Mouse (Mus musculus) telencephalon, adult 2 months (tissue): Measurements from ENCODE around the gene Gcnt2.
A peak's percentile ranks its signal among the peaks of the same experiment; 100 is the strongest.

Source experiments
- DNase-seq: peaks from one replicate; pipeline ENCODE4 v3.0.0-alpha.2; 2011; ENCODE audit warnings: low read depth, low spot score

Gene Gcnt2

GRCm38 (mm10) chr13:40859652-40860399, at the start of gene Gcnt2:
TSS of gene Gcnt2 (plus strand) at chr13:40859754.
- DNase-seq, result peak; percentile 51

DNA sequence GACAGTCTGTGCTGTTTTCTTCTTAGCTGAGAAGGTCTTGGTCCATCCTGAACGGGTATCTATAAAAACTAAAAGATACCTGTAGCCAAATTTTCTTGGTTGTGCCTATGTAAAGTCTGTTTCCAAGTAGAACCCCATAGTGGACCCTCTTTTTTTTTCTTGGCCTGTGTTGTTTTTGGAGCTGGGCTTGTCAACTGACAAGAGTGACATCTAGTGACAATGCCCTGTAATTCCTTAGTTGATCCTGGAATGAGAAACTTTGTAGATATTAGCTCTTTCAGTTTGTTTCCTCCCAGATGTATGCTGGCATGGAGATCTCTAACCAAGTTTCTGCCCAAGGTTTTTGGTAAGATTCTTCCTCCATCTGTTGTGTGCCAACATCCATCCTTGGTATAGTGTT, 38.9 kb upstream of the Gcnt2 start:
- no peak for DNase-seq

- no peak for DNase-seq
These were observed 37.6 kb upstream of the Gcnt2 start for GRCm38 (mm10) chr13:40821911-40822310.

DNA sequence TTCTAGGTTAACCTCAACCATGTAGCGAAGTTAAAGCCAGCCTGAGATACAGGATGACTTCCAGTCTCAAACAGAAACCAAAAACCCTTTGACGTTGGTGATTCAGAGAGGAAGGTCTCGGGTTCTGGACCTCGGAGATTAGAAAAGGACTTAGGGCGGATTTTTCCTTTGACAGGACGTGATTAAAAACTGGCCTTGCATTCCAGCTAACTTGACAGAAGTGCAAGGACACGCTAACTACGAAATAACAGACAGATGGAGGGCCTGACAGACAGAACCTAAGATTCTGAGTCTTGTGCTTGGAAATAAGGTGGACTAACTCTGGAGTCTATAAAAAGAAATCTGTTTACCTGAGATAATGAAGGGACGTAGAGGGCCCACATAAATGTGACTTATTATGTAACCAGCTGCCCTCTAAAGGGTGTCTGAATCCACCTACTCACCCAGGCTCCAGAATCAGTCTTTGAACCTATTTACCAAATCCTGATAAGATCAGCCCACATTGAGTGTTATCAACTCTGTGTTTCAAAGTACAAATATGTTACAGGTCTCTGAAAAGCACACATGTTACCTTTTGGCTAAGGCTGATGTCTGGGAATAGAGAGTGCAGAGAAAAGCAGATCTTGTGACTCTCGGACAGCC, 18.3 kb upstream of the Gcnt2 start:
- DNase-seq, result no peak

- DNase-seq, result no peak
These were observed 17.4 kb upstream of the Gcnt2 start for GRCm38 (mm10) chr13:40842141-40842540.

DNA sequence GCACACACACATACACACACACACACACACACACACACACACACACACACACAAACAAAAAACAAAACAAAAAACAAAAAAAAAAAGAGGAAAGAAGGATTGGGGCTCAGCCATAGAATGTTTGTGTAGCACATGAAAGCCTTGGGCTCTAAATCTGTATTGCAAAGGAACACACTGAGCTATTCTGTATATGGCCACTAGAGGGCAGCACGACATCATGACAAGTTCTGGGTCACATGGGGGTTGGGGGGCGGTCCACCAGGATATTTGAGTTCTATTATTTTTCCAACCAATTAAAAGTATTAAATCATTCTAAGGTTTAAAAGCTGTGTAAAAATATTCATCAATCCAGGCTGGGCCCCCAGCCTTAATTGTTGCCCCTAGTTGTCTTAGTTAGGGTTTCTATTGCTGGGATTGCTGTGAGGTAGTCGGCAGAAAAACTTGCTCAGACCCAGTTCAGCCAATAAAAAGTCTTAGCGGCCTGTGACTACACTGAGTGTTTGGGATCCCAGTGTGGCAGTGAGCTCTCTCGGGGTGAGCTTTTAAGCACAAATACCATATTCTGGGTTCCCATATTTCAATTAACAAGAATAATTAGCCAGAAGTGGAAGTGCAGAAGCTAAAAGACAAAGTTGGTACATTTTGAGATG, 16.0 kb upstream of the Gcnt2 start:
- DNase-seq, result peak; percentile 55

DNA sequence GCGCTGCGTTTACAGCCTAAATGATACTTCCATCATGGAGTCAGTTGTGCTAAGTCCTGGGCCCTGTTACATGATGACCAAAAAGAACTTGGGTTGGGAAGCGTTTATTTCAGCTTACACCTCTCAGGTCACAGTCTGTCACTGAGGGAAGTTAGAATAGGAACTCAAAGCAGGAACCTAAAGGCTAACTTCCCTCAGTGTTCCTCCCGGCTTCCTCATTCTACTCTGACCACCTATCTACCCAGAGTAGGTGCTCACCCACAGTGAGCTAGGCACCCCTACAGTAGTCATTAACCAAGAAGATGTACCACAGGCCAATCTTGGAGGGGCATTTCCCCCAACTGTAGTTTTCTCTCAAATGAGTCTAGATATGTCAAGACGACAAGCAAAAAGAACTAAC, 15.4 kb upstream of the Gcnt2 start:
- DNase-seq, result no peak

DNA sequence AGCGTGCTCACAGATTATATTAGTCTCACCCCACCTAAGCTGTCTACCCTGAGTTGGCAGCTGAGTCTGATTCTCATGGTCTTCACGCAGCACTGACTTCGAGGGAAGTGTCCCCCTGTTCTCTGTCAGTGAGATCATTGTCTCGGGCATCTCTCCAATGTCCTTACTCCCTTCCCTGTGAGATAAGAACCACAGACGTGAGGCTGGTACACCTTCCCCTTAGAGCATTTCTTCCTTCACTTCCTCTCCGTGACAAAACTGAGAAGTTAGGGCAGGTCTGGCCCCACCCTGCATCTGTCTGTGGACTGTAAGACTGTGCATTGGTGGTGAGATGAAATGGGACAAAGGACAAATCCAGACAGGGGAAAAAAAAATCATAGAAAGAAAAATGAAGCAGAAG, 13.6 kb upstream of the Gcnt2 start:
- DNase-seq, result no peak

- no peak for DNase-seq
These were observed 13.2 kb upstream of the Gcnt2 start for GRCm38 (mm10) chr13:40846375-40846774.

GRCm38 (mm10) chr13:40847898-40848297, 11.7 kb upstream of the Gcnt2 start:
- DNase-seq, result no peak

DNA sequence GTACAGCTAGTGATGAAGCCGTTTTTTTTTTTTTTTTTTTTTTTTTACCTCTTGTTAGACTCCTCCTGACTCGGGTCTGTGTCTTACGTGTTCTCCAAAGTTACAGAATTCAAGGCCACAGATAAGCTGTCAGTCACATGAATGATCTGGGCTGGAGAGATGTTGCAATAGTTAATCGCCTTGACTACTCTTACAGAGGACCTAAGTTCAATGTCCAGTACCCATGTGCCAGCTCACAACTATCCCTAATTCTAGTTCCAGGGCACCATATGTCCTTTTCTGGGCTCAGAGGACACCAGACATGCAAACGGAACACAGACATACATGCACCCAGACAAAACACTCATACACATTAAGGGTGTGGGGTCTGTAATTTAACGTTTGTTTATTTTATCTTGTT, 8.9 kb upstream of the Gcnt2 start:
- no peak for DNase-seq

DNA sequence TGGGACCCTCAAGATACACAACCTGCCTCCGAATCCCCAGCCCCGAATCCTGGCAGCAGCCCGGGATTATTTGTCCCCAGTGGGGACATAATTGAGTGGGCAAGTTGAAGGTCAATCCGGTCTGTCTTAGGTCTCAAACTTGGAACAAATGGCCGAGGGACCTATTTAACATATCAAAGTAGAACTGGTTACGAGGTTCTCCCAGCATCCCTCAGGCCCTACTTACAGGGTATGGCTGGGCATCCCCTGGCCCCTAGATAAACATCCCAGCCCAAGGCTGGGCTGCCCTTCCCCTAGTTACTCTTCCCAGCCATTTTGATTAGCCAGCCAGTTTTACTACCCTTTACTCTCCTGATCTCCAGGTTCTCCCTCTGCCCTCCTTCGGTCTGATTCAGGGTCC, 8.3 kb upstream of the Gcnt2 start:
- no peak for DNase-seq

GRCm38 (mm10) chr13:40851961-40852360, 7.6 kb upstream of the Gcnt2 start:
- no peak for DNase-seq

- no peak for DNase-seq
These were observed 6.8 kb upstream of the Gcnt2 start for GRCm38 (mm10) chr13:40852791-40853190.

DNA sequence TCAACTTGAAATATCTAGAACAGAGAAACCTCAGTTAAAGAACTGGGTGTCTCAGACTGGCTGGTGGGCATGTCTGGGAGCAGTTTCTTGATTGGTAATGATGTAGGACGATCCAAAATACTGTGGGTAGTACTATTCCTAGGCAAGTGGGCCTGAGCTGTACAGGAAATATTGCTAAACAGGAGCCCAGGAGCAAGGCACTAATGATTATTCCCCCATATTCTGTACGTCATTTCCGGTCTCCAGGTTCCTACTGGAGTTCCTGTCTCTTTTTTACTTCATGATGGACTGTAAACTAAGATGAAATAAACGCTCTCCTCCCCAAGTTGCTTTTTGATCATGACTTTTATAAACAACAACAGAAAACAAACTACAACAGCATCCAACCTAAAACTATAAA, 5.7 kb upstream of the Gcnt2 start:
- DNase-seq, result no peak

DNA sequence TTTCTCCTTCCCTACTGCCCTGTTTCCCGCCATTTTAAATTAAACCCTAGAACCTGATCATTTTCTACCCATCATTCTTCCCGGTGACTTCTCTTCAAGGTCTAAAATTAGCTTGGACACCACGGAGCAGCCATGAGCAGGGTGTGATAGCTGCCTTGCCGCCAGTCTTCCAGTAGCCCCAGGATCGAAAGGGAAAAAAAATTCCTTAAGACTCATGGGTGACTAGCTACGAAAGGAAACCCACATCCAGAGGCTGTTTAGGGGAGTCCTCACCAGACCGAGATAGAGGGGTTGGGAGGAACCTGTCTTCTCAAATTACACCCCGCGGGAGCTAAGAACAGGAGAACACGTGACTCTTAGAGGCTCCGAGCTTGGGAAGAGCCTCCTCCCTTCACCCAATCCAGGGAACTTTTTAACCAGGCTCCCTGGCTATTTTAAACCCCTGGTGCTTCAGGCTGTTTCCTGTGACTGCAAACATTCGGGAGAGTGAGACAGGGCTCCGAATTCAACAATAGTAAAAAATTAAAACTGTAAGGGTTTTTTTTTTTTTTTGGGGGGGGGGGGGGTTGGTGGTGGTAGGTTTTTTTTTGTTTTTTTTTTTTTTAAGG, 5.0 kb upstream of the Gcnt2 start:
- DNase-seq, result peak; percentile 42

- no peak for DNase-seq
These were observed 4.3 kb upstream of the Gcnt2 start for GRCm38 (mm10) chr13:40855266-40855665.

- DNase-seq, result no peak
These were observed 2.8 kb upstream of the Gcnt2 start for GRCm38 (mm10) chr13:40856786-40857185.

- DNase-seq, result no peak
These were observed 2.2 kb upstream of the Gcnt2 start for GRCm38 (mm10) chr13:40857281-40857818.

DNA sequence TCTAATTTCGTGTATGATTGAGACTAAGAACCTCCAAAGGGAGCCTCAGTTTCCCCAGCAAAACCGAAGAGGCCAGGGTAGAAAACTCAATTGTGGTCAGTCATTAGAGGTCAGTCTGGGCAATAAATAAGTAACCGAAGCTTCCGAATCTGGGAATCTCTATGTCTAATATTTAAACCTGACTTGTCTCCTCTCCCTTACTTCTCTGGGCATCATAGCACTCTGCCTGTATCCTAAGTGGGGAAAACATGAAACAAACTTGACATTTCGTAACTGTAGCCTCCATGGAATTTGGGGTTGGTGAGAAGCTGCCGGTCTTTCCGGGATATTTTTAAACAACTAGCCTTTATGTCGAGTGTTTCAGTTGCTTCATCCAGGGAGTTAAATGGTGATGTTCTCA, 329 bp upstream of the Gcnt2 start:
- DNase-seq, result no peak

DNA sequence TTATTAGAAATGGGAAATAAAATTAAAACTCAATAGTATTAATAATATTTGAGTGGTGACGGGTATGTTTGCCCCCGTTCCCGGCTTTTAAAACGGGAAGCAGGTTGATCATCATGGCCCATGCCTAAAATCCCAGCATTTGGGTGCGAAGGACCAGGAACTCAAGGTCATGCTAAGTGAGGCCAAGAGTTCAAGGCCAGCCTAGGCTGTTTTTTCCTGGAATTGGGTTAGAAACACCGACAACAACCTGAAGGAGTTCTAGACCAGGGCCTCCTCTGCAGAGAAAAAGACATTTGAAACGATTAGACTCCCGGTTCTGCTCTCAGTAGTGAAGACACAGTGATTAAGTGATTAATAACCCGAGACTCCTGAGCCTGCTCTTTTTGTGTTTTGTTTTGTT, 3.5 kb downstream of the Gcnt2 start:
- DNase-seq, result no peak
